ENCODE assay signal across 30 mouse cellular contexts in the genomic region with DNA sequence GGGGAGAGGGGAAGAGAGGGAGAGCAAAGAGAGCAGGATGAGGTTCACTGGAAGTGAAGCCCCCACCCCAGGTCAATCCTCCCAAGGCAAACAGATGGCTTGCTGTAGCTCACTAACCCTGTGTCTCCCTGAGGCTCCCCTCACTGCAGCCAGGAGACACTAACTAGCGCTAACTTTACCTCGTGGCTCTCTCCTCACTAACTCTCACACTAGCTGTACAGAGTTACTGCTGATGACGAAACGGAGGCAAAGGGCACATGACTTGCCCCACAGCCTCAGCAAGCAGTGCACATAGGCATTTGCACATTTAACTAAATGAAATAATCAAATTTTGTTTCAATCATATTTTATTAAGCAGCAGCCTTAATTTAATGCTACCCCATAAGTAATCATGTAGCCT. TPM values are rescaled to one million over a fixed set of nuclear protein-coding genes. Genes with fewer than 3 reads are reported as not detected.
DNase-seq lines count a peak whose midpoint lies in the region; ATAC-seq lines count a peak whose summit lies in the region.
"Had no signal": no experiment of that assay in that cellular context is flagged by ENCODE, and none has a peak within 500 bp of the region (broad histone marks: within the 10 kb centered on the region; RNA-seq: fewer than 3 reads in every experiment).

No protein-coding gene starts in this region.

- no peak overlapping the region for H3K4me2 ChIP-seq in kidney, embryonic 15.5 days
- H3K4me2 ChIP-seq in liver, embryonic 16.5 days (ENCODE audit: low read depth, low read length) = no peak overlapping the region
- no peak overlapping the region for H3K4me2 ChIP-seq in liver, embryonic 11.5 days
- no peak overlapping the region for H3K4me2 ChIP-seq in midbrain, embryonic 13.5 days (replicated peaks)
- H3K4me2 ChIP-seq: embryonic facial prominence, embryonic 13.5 days; heart, embryonic 13.5 days; limb, embryonic 15.5 days; lung, embryonic 14.5 days; midbrain, embryonic 15.5 days; neural tube, embryonic 15.5 days; stomach, embryonic 15.5 days had no signal

- H3K9ac ChIP-seq in kidney, embryonic 15.5 days = no peak overlapping the region
- no peak overlapping the region for H3K9ac ChIP-seq in liver, embryonic 16.5 days (ENCODE audit: low read depth, low read length)
- H3K9ac ChIP-seq in liver, embryonic 11.5 days (ENCODE audit: low read depth, low read length) = no peak overlapping the region
- no peak overlapping the region for H3K9ac ChIP-seq in midbrain, embryonic 13.5 days (replicated peaks)
- H3K9ac ChIP-seq: embryonic facial prominence, embryonic 13.5 days; forebrain, postnatal 0 days; limb, embryonic 15.5 days; lung, embryonic 14.5 days; midbrain, embryonic 15.5 days; neural tube, embryonic 15.5 days; stomach, embryonic 15.5 days had no signal

- 34% methylated on average over 4 of the region's 4 CpGs for WGBS in kidney, embryonic 15.5 days
- WGBS in liver, embryonic 16.5 days (ENCODE audit: insufficient replicate concordance) = 52% methylated on average over 4 of the region's 4 CpGs
- WGBS in liver, embryonic 11.5 days = 63% methylated on average over 4 of the region's 4 CpGs
- 73% methylated on average over 4 of the region's 4 CpGs for WGBS in midbrain, embryonic 13.5 days

- H3K4me3 ChIP-seq in kidney, embryonic 15.5 days (replicated peaks) = no peak overlapping the region
- H3K4me3 ChIP-seq in liver, embryonic 16.5 days (ENCODE audit: low read depth, low read length) = no peak overlapping the region
- H3K4me3 ChIP-seq in liver, embryonic 11.5 days (ENCODE audit: low read depth, low read length) = no peak overlapping the region
- no peak overlapping the region for H3K4me3 ChIP-seq in midbrain, embryonic 13.5 days (replicated peaks)
- H3K4me3 ChIP-seq: embryonic facial prominence, embryonic 13.5 days; heart, embryonic 13.5 days; limb, embryonic 10.5 days; limb, embryonic 15.5 days; midbrain, embryonic 15.5 days; neural tube, embryonic 15.5 days; stomach, embryonic 15.5 days had no signal

- H3K27me3 ChIP-seq in kidney, embryonic 15.5 days = no peaks in the 10 kb centered on the region
- no peaks in the 10 kb centered on the region for H3K27me3 ChIP-seq in liver, embryonic 16.5 days (ENCODE audit: control insufficient read depth, insufficient read depth, low read depth, low read length)
- no peaks in the 10 kb centered on the region for H3K27me3 ChIP-seq in liver, embryonic 11.5 days (replicated peaks; ENCODE audit: control insufficient read depth, insufficient read depth, low read length)
- H3K27me3 ChIP-seq in midbrain, embryonic 13.5 days = no peaks in the 10 kb centered on the region
- H3K27me3 ChIP-seq: embryonic facial prominence, embryonic 13.5 days; heart, embryonic 13.5 days; limb, embryonic 15.5 days; midbrain, embryonic 15.5 days; neural tube, embryonic 15.5 days; stomach, embryonic 15.5 days had no signal

- H3K4me1 ChIP-seq in kidney, embryonic 15.5 days = peaks cover 24% of the 10 kb centered on the region
- peaks cover 9% of the 10 kb centered on the region for H3K4me1 ChIP-seq in liver, embryonic 16.5 days (ENCODE audit: control insufficient read depth, low read depth, low read length)
- peaks cover 12% of the 10 kb centered on the region for H3K4me1 ChIP-seq in liver, embryonic 11.5 days (replicated peaks; ENCODE audit: control insufficient read depth, insufficient read depth, low read length)
- peaks cover 11% of the 10 kb centered on the region; the same call in 1 of the 2 replicates for H3K4me1 ChIP-seq in midbrain, embryonic 13.5 days (replicated peaks)

- H3K9me3 ChIP-seq in kidney, embryonic 15.5 days (replicated peaks) = no peaks in the 10 kb centered on the region
- no peaks in the 10 kb centered on the region for H3K9me3 ChIP-seq in liver, embryonic 16.5 days (replicated peaks; ENCODE audit: control insufficient read depth, low read length)
- H3K9me3 ChIP-seq in liver, embryonic 11.5 days (ENCODE audit: control insufficient read depth, low read length) = no peaks in the 10 kb centered on the region
- no peaks in the 10 kb centered on the region for H3K9me3 ChIP-seq in midbrain, embryonic 13.5 days
- H3K9me3 ChIP-seq: embryonic facial prominence, embryonic 13.5 days; heart, embryonic 13.5 days; limb, embryonic 10.5 days; limb, embryonic 15.5 days; midbrain, embryonic 15.5 days; neural tube, embryonic 15.5 days; stomach, embryonic 15.5 days had no signal

- H3K27ac ChIP-seq in kidney, embryonic 15.5 days = no peak overlapping the region
- no peak overlapping the region for H3K27ac ChIP-seq in liver, embryonic 16.5 days (ENCODE audit: low read length)
- H3K27ac ChIP-seq in liver, embryonic 11.5 days (ENCODE audit: low read depth, low read length) = no peak overlapping the region
- H3K27ac ChIP-seq in midbrain, embryonic 13.5 days = no peak overlapping the region
- H3K27ac ChIP-seq: embryonic facial prominence, embryonic 13.5 days; heart, embryonic 13.5 days; hindbrain, postnatal 0 days; limb, embryonic 10.5 days; limb, embryonic 15.5 days; midbrain, embryonic 15.5 days; neural tube, embryonic 15.5 days; stomach, embryonic 15.5 days had no signal

- peaks cover 13% of the 10 kb centered on the region for H3K36me3 ChIP-seq in kidney, embryonic 15.5 days
- 0 out of 2 replicates have a peak, but pooled peaks cover 2% of the 10 kb centered on the region for H3K36me3 ChIP-seq in liver, embryonic 16.5 days (ENCODE audit: control insufficient read depth, insufficient read depth)
- no peaks in the 10 kb centered on the region; the same call in 1 of the 2 replicates for H3K36me3 ChIP-seq in liver, embryonic 11.5 days (ENCODE audit: control insufficient read depth, insufficient read depth, low read length)
- peaks cover 15% of the 10 kb centered on the region for H3K36me3 ChIP-seq in midbrain, embryonic 13.5 days
- H3K36me3 ChIP-seq: midbrain, embryonic 15.5 days; neural tube, embryonic 15.5 days; stomach, embryonic 15.5 days had no signal

- ATAC-seq in kidney, embryonic 15.5 days (replicated peaks; ENCODE audit: low FRiP score) = no peak
- ATAC-seq in liver, embryonic 16.5 days (ENCODE audit: low read depth) = peak; percentile 57; the same call in 1 of the 2 replicates
- ATAC-seq in liver, embryonic 11.5 days (replicated peaks; ENCODE audit: low FRiP score) = no peak
- no peak for ATAC-seq in midbrain, embryonic 13.5 days
- ATAC-seq: hindbrain, postnatal 0 days; midbrain, embryonic 15.5 days had no signal

- peak; percentile 27 for DNase-seq in adrenal gland, postnatal 14 days
- DNase-seq in adrenal gland, postnatal 25 days = no peak
- DNase-seq in kidney, adult 9 months = peak; percentile 54
- no peak for DNase-seq in liver, embryonic 11.5 days (ENCODE audit: low spot score)
- DNase-seq in yolk sac, embryonic 10.5 days (ENCODE audit: low spot score) = peak; percentile 65
- DNase-seq: adrenal gland, adult 2 months; cerebellum, adult 18-20 months; cerebellum, postnatal 10 days; heart, postnatal 10 days; layer of hippocampus, adult 9-11 months; lung, embryonic 14.5 days; lung, postnatal 14 days; retina, postnatal 1 day; right cerebral cortex, postnatal 14 days; thymus, postnatal 14 days had no signal

RNA-seq across cellular contexts. Expression of a gene that starts 21.4 kb away (rescaled TPM):
- 61.7 and 64.1 TPM in 2 replicates for total RNA-seq in adrenal gland, postnatal 14 days (2021)
- total RNA-seq in adrenal gland, postnatal 25 days (2021) = 73.6 and 74.6 TPM in 2 replicates
- 52.3 and 61.1 TPM in 2 replicates for polyA plus RNA-seq in kidney, embryonic 15.5 days (2015; fragmentation: Nextera tagmentation; extraction: Ambion mirVana)
- polyA plus RNA-seq in liver, embryonic 16.5 days (2015; fragmentation: Nextera tagmentation; extraction: Ambion mirVana) = 28.7 and 31.1 TPM in 2 replicates
- polyA plus RNA-seq in liver, embryonic 11.5 days (2014; fragmentation: Nextera tagmentation; extraction: Ambion mirVana) = 45.2 and 46.8 TPM in 2 replicates
- 50.6 and 55.6 TPM in 2 replicates for polyA plus RNA-seq in midbrain, embryonic 13.5 days (2015; fragmentation: Nextera tagmentation; extraction: Ambion mirVana)

RNA-seq across cellular contexts. Expression of a gene that starts 25.7 kb away (rescaled TPM):
- 18.4 and 25.5 TPM in 2 replicates for total RNA-seq in adrenal gland, postnatal 14 days (2021)
- total RNA-seq in adrenal gland, postnatal 25 days (2021) = 24.3 and 26.2 TPM in 2 replicates
- polyA plus RNA-seq in kidney, embryonic 15.5 days (2015; fragmentation: Nextera tagmentation; extraction: Ambion mirVana) = 33.2 and 36.2 TPM in 2 replicates
- 16.0 and 17.0 TPM in 2 replicates for polyA plus RNA-seq in liver, embryonic 16.5 days (2015; fragmentation: Nextera tagmentation; extraction: Ambion mirVana)
- 37.4 and 37.7 TPM in 2 replicates for polyA plus RNA-seq in liver, embryonic 11.5 days (2014; fragmentation: Nextera tagmentation; extraction: Ambion mirVana)
- polyA plus RNA-seq in midbrain, embryonic 13.5 days (2015; fragmentation: Nextera tagmentation; extraction: Ambion mirVana) = 24.7 and 25.5 TPM in 2 replicates

RNA-seq across cellular contexts. Expression of a gene that starts 48.3 kb away (rescaled TPM):
- 1.3 and 2.2 TPM in 2 replicates for total RNA-seq in adrenal gland, postnatal 14 days (2021)
- total RNA-seq in adrenal gland, postnatal 25 days (2021) = 1.5 and 3.0 TPM in 2 replicates
- polyA plus RNA-seq in kidney, embryonic 15.5 days (2015; fragmentation: Nextera tagmentation; extraction: Ambion mirVana) = 0.32 TPM in 1 of 2 replicates, not detected in the other
- polyA plus RNA-seq in liver, embryonic 16.5 days (2015; fragmentation: Nextera tagmentation; extraction: Ambion mirVana) = not detected in 2 replicates
- 0.26 and 0.38 TPM in 2 replicates for polyA plus RNA-seq in liver, embryonic 11.5 days (2014; fragmentation: Nextera tagmentation; extraction: Ambion mirVana)
- polyA plus RNA-seq in midbrain, embryonic 13.5 days (2015; fragmentation: Nextera tagmentation; extraction: Ambion mirVana) = 0.42 and 0.53 TPM in 2 replicates
- total RNA-seq: common myeloid progenitor, adult 5-6 weeks had no signal
- polyA plus RNA-seq: adrenal gland, adult 2 months; heart, embryonic 13.5 days; limb, embryonic 15.5 days; lung, embryonic 14.5 days; neural tube, embryonic 15.5 days; small intestine, adult 2 months; urinary bladder, adult 2 months had no signal

RNA-seq across cellular contexts. Expression of a gene that starts 59.2 kb away (rescaled TPM):
- total RNA-seq in adrenal gland, postnatal 14 days (2021) = 10.6 and 13.0 TPM in 2 replicates
- 13.6 and 17.7 TPM in 2 replicates for total RNA-seq in adrenal gland, postnatal 25 days (2021)
- 36.0 and 40.6 TPM in 2 replicates for polyA plus RNA-seq in kidney, embryonic 15.5 days (2015; fragmentation: Nextera tagmentation; extraction: Ambion mirVana)
- polyA plus RNA-seq in liver, embryonic 16.5 days (2015; fragmentation: Nextera tagmentation; extraction: Ambion mirVana) = 10.6 and 12.3 TPM in 2 replicates
- polyA plus RNA-seq in liver, embryonic 11.5 days (2014; fragmentation: Nextera tagmentation; extraction: Ambion mirVana) = 37.0 and 37.1 TPM in 2 replicates
- 22.9 and 24.6 TPM in 2 replicates for polyA plus RNA-seq in midbrain, embryonic 13.5 days (2015; fragmentation: Nextera tagmentation; extraction: Ambion mirVana)

Comparison
In these comparisons a context has a peak if more than half of its experiments do, and no peak if none do; other contexts are left out.
1. DNase-seq: peak in adrenal gland, postnatal 14 days (single experiment), kidney, adult 9 months (single experiment) and yolk sac, embryonic 10.5 days (single experiment); none in adrenal gland, postnatal 25 days (single experiment) and liver, embryonic 11.5 days (single experiment).